Mouse (Mus musculus) ES-CJ7 (cell line): ENCODE measurements around the gene Cd19.

Experiments used
- DNase-seq: peaks from one replicate; pipeline ENCODE4 v3.0.0; 2011; ENCODE audit warnings: low read depth, low spot score

The Cd19 gene

GRCm38 (mm10) chr7:126414725-126415124 lies at the start of gene Cd19:
TSS of gene Cd19 (minus strand) at chr7:126414889.
- no peak for DNase-seq

GRCm38 (mm10) chr7:126464121-126464520 lies 49.4 kb upstream of the Cd19 start:
- no peak for DNase-seq

DNA sequence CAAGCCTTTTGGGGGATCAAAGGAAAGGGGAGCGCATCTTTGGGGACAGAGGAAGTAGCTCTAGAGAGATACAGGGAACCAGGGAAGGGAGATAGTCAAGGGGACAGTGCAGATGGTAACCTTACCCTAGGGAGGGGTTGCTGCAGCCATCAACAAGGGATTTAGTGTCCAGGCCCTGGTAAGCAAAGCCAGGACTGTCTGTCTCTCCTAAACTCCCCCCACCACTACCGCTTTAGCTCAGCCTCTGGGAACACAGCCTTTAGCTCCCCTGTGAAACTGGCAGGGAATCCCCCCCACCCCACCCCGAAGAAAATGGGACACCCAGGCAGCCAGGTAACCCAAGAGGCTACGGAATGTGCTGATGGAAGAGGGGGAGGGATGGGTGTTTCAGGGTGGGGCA lies 48.9 kb upstream of the Cd19 start:
- no peak for DNase-seq

GRCm38 (mm10) chr7:126463004-126463403 lies 48.3 kb upstream of the Cd19 start, which contains the start of gene Atp2a1:
TSS of gene Atp2a1 (minus strand) at chr7:126463108.
- no peak for DNase-seq

DNA sequence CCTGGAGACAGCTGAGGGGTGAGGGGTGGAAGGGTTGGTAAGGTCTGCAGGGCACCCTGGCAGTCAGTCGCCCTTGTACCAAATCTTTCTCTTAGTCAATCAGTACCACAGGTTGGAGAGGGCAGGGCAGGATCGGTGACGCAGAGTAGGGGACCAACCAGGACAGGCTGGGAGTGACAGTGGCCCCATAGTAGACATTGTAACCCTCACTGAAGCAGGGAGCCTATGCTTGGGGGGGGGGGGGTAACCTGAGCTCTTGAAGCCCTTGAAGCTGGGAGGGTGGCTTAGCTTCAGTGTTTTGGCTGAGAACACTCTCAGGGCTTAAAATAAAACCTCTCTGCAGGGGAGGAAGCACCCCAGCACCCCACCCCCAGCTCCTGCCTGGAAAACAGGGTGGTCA lies 46.9 kb upstream of the Cd19 start:
- no peak for DNase-seq

DNA sequence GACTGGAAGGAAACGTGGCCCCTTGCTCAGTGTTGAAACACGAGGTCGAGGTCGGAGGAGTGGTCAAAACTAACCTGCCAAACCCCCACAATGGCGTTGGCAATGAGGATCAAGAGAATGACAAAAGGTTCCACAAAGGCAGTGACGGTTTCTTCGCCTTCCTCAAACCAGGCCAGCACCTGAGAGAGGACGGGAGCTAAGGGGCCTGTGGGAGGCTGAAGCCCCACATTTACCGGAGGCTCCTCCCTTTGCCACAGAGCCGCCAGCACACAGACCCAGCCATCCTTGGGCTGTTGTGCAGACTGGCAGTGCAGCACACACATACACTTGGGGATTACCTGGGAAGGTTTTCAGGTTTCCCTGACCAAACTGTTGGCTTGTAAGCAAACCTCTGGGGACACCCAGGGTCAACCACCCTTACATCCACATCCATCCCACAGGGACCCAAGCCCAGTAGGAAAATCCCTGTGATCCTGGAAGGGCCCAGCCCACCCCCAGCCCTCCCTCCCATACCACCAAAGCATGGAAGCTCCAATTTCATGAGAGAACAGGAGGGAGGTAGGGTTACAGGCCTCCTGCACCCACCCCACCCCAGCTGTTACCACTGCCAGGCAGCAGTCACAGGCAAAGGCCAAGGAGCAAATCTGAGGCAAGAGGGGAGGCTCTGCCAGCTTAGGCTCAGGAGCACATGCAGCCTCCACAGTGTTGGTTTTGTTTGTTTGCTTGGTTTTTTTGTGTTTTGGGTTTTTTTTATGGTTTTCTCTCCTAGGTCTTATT lies 46.1 kb upstream of the Cd19 start:
- no peak for DNase-seq

DNA sequence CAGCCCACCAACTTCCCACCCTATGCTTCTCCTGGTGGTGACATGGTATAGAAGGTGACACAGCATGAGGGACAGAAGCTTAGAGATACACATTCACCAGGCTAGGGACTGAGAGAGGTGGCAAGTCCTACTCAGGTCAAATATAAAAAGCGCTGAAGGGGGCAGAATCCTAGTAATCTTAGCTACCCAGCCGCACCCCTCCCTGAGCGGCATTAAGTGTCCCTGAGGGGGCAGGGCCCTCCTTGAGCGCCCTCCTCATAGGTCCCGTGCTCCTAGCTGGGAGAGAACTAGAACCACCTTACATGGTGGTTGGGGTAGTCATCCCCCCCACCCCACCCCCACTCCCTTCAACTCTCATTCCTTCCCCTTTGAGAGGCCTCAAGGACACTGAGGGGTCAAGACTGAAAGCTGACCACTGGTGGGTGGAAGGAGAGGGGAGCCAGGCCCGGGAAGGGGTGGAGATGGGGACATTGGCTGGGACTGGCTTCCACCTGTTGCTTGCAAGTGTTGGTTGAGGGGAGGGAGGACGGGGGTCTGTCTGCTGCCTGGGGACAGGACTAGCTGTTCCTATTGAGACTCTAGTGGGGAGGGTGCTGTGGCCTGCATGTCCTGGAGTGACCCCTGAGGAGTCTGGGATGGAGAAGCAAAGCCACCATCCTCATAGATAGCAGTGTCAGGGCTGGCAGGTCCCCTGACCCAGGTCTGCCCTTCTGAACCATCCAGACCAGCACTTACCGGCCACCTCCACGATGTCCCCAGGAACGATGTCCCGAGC lies 44.3 kb upstream of the Cd19 start:
- no peak for DNase-seq

DNA sequence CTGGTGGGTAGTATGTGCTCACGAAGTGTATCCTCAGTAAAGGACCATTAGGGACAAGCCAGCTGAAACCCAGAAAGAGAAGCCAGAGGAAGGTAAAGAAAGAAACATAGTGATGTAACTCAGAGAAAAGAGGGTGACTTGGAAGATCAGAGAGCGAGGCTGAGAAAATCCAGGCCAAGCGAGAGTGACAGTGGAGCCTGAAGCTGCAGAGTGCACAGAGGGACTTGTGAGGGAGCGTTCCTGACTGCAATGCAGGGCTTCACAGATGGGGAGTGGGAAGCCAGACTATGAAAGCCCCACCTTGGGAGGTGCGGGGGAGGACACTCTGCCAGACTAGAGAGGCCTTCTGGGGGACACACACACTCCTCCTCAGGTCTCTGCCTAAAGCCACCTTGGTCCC lies 43.5 kb upstream of the Cd19 start:
- no peak for DNase-seq

GRCm38 (mm10) chr7:126456382-126457266 lies 41.9 kb upstream of the Cd19 start:
- DNase-seq = no peak

DNA sequence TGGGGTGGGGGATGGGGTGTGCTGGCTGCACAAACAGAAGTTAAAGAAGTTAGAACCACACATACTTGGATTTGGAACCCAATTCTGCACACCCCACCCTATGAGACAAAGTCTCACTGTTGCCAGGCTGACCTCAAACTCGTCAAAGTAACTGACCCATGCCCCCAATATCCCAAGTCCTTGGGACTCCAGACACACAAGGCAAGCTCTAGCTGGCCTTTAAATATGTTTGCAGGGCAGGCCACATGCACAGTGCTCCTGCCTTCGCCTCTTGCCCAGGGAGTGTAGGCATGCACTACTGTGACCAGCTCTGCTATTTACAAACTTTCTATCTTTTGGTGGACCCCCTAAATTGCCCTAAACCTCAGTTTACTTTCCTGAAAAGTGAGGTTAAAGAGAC lies 40.6 kb upstream of the Cd19 start:
- DNase-seq = no peak

- no peak for DNase-seq
Observed at GRCm38 (mm10) chr7:126453861-126454260, 39.2 kb upstream of the Cd19 start.

DNA sequence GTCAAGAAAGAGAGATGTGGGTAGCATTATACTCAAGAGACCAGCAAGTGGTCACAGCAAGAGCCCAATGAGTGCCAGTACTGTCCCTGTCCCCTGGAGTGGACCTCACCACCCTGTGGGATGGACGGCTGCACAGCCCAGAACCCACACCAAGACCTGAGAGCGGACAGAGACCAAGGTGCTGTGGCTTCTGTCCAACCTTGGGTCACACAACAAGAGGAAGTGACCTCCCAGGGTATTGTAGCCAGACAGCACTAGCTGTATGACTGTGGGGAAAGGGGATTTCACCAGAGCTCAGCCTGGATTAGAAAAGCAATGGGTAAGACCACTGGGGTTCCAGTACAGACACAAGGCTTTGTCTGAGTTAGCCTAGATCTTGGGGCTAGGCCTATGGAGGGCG lies 37.6 kb upstream of the Cd19 start:
- no peak for DNase-seq

- DNase-seq = no peak
Observed at GRCm38 (mm10) chr7:126450641-126451040, 36.0 kb upstream of the Cd19 start.

DNA sequence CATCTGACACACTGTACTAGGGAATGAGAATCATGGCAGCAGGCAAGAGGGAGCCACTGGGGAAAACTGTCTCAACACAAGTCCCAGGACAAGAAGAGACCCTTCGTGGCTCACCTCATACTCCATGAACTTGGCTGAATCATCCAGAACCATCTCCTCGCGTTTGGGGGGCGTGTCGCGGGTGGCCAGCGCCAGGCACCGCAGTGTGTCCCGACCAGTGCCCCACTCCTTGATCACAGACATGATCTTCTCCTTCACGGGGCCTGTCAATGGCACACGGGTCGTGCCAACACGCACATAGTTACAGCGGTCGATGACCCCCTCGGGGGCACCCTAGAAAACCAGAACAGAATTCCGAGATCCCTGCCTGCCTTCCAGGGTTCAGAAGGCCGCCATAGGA lies 35.3 kb upstream of the Cd19 start:
- DNase-seq = no peak

GRCm38 (mm10) chr7:126448481-126448880 lies 33.8 kb upstream of the Cd19 start:
- no peak for DNase-seq

- DNase-seq = no peak
Observed at GRCm38 (mm10) chr7:126446217-126446616, 31.5 kb upstream of the Cd19 start.

DNA sequence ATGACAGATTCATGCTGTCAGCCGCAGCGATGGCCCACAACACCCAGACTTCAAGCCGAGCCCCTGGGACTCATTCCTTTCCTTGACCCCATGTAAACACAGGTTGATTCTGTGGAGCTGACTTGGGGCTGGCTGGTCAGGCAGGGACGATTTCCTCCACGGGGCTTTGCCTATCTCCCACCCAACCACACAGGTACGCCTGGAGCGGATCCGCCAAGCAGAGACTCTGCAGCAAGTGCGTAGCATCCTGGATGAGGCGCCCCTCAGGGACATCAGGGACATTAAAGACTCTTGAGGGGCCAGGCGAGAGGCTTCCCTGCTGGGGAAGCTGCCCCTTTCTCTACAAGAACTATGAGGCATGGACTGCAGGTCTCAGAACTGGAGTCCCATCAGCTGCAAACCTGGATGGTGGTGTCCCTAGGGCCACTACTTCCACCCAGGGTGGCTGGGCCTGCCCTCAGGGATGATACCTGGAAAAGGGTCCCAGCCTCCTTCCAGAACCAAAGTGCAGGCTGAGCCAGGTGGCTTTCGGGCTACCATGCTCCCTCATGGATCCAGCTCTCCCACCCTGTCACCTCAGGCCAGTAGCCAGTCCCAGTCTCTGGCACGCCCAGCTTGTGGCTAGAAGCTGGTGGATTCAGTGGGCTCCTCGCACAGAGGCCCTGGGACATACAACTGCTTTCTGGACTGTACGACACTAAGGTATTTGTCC lies 30.6 kb upstream of the Cd19 start:
- DNase-seq = no peak

GRCm38 (mm10) chr7:126444536-126444935 lies 29.8 kb upstream of the Cd19 start:
- no peak for DNase-seq

GRCm38 (mm10) chr7:126443997-126444396 lies 29.3 kb upstream of the Cd19 start:
- no peak for DNase-seq

DNA sequence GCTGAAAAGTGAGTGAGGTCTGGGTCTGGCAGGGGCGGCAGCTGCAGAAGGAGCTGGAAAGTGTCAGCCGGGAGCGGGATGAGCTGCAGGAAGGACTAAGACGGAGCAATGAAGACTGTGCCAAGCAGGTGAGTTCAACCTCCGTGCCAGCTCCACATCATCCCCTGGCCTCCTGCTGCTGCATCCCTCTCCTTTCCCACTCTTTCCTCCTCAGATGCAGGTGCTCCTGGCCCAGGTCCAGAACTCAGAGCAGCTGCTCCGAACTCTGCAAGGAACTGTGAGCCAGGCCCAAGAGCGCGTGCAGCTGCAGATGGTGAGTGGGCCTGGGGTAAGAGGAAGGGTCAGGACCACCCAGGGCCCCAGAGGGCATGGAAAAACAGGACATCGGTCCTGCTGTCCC lies 25.4 kb upstream of the Cd19 start:
- DNase-seq = no peak

- DNase-seq = peak; percentile 62
Observed at GRCm38 (mm10) chr7:126436851-126437250, 22.2 kb upstream of the Cd19 start.
